Mouse (Mus musculus): ENCODE data around the gene Atp1a2. TPM values are rescaled to one million over a fixed set of nuclear protein-coding genes. Genes with fewer than 3 reads are reported as not detected.

Atp1a2 gene
- under 1 TPM; 0.33 to 0.42 TPM for polyA plus RNA-seq (2017; shearing (Covaris generic))

DNA sequence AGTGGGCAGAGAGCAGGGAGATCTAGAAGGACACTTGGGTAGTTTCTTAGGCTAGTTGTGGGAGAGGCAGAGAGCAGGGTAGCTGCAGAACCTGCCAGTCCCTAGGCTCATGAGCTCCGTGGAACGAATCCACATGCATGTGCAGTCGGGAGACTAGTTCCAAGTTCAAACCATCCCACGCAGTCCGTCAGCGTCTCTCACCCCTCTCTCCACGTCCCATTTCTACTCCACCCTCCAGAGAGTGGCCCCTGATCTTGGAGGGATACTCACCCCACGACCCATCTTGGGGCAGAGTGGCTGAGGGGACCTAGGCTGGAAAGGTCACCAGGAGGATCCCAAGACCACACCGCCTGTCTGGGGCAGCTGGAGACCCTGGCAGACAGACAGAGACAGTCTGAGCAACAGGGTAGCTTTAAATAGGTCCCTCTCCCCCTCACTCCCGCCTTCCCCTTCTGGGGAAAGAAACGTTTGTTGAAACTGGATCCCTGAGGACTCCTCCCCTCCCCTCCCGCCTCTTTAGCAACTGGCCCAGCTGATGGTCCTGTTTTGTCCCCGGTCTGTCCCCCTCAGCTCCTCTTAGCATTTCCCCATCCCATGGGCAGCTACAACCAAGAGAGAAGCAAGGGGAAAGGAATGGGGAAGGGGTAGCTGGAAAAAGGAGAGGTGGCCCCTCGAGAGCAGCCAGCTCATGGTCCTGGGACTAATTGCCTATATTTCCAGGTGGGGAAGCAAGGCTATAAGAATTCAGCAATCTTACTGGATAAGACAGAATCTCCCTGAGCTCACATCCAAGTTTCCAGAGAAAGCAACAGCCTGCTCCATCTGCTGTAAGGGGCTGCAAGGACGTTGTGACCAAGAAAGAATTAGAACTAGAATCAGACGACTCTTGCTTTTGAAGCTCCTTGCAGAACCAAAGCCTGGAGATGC lies at the start of gene Atp1a2:
Atp1a2 (minus strand) TSS at position 454 of the 927 bp plus-strand sequence.
- no peak for ATAC-seq

DNA sequence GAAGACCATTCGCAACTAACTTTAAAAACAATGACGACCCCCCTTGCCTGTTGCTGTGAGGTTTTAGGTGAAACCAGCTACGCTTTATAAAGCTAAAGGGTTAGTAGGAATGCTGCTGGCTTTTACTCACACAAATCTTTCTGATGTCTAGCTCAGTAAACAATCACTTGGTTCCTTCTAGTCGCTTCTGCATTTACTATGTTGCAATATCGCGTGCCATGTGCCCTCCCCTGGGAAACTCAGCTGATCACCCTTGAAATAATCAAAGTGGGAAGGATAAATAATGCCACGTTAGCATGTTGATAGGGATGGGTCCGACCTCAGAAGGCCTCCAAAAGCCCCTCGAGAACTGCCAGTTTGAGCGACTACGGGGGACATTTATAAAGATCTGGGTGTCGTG lies 49.5 kb upstream of the Atp1a2 start:
- no peak for ATAC-seq

DNA sequence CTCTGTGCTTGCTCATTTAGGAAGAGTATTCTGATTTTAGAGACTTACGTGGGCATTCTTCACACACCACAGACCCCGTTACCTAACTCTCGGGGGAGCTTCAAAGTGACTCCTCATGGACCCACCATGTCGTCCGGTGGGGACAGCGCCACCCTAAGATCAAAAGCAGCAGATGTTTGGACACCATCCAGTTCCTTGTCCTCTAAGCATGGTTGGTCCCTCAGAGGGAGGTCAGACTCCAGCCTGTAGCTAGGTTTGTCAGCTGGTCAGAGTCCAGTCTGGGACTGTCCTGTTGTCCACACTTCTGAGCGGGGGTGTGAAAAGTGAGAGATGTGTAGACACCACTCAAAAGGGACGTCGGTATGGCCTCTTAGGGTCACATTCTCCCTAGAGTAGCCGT lies 48.8 kb upstream of the Atp1a2 start:
- no peak for ATAC-seq

DNA sequence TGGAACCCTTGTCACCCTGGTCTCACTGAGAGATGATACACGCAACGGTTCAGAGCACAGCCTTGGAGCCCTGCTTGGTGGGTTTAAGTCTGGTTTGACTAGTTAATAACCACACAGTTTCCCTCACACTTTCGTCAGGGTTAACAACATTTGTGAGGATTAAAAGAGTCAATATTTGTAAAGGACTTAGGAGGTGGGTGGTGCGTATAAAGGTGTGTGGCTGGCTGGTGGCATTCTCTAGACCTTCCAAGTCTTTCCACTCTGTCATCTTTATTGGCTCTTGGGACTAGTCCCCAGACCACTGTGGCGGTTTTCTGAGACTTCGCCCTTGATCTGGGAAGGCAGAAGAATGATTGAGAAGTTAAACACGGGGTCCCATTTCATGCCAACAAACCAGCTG lies 47.0 kb upstream of the Atp1a2 start:
- ATAC-seq: no peak

DNA sequence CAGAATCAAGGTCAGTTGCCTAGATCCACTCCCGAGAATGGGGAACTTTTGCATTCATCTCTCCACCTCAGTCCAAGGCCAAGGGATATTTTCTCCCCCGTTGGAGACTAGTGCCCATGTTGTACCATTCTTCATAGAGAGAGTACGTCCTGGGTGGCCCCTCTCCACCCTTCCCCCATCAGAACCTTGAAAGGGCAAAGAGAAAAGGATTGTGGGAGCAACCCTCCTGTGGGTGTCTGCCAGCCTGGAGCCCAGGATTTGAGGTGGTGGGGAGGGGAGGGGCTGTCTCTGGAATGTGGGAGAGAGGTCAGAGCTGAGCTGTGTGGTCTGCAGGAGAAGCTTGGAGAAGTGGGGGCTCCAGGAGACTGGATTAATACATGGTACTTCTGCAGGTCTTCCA lies 46.0 kb upstream of the Atp1a2 start:
- no peak for ATAC-seq

DNA sequence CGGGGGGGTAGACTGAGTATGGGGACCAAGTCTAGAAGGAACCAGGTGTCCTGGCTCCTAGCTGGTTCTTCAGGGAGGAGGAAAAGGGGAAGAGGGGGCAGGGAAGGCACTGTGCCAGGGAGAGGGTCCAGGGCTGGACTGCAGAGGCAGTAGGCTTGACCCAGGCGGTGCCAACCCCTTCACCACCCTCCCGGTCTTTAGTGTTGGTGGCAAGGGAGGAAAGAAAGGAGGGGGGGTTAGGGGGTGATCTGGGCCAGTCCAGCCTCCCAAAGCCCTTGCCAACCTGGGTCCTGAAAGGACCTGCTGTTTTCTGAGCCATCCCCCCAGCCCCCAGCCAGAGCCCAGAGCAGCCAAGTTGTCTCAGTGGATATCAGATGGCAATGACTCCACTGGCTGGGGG lies 44.9 kb upstream of the Atp1a2 start:
- no peak for ATAC-seq

DNA sequence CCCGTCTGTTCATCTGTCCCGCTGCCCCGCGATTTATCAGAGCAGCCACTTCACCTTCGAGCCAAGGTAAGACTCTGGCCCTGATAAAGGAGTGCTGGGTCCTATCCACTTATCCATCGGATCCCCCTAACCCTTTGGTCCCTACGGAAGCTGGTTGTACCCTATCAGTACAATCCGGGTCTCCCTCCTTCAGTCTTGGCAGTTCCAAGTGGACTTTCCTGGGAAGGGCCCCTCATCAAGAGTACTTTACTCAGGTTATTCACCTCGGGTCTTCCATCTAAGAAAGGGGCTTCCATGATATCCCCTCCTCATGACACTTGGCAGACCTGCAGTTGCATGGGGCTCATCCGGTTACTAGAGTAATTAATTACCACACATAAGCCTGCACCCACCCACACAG lies 43.5 kb upstream of the Atp1a2 start:
- no peak for ATAC-seq

DNA sequence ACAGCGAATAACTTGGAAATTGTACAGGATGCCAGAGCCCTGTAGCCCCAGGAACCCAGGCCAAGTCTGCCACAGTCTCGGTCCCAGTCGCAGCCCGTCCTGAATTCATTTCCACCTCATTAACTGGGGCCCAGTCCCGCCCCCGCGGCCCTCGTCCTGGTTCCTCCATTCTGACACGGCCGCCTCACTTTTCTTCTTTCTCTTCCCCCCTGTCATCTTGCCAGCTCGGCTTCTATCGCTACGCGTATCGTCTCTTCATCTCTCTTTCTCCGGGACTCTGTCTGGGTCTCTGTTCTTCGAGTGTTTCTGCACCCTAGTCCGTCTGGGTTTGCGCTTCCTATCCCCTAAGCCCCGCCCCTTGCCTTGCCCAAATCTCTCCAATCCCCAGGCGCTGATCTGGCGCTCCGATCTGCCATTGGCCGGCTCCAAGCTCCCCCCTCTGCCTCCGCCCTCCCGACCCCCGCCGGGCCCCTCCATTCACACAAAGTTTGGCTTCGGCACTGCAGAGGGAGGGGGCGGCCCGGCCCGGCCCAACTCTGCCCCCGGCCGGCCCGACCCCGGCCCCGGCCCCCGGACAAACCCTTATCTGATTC lies 43.0 kb upstream of the Atp1a2 start, which contains the start of gene Kcnj10:
Kcnj10 (plus strand) TSS at position 482 of the 593 bp plus-strand sequence.
- peak; percentile 90 for ATAC-seq

DNA sequence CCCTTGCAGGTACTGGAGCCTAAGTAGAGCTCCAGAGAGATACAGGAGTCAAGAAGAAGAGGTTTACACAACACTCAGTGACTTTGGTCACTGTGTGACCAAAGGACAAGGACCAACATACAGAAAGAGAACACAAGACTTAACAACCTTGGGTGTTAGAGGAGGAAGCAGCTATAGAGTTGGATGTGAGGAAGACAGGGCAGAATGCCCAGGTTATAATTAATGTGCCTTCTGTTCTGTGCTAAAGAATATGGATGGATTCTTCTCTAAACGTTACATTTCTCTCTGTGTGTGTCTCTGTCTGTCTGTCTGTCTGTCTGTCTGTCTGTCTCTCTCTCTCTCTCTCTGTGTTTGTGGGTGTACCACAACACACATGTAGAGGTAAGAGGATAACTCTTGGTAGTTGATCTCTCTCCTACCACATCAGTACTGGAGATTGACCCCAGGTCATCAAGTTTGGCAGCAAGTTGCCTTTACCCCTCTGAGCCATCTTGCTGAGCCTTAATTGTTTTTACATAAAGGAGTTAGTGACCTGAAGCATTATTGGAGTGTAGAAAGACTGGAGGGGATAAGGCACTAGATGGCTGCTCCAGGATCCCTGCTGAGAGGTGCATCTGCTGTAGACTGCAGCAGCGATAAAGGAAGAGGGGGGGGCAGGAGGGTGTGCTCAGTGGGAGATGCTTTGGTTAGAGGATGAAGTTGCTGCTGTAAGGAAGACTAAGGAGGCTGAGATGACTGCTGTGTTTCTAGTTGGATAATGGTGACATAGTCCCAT lies 39.7 kb upstream of the Atp1a2 start:
- no peak for ATAC-seq

DNA sequence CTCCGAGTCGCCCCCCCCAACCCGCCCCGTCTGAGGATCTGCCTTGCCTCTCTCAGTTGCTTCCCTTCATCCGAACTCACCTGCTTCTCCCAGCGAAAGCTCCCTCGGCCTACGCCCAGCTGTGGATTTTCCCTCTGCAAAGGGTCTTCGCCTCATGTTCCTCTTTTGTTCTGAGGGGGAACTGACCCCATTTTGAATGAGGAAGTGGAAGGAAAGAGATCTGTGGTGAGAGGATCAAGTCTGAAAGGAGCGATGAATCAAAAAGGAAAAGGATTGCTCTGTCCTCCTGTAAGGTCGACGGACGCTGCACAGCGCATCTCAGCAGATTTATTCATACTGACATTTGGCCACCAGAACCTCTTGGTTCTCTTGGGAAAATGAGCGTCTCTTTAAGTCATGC lies 37.9 kb upstream of the Atp1a2 start:
- ATAC-seq: no peak

DNA sequence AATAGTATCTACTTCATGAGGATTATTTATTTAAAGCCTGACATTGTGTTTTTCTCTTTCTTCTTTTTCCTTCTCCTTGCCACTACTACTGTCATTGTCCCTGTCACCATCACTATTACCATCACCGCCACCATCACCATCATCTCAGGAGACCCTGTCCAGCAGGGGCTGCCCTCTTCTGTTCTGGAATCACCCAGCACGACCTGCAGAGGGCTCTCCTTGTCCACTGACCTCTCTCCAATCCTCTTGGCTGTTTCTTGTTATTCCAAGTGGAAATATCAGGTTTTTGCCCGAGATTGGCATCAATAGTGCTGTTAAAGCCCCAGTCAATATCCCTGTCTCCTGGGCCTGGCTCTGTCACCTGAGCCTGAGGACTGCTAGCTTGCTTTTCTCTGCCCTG lies 35.6 kb upstream of the Atp1a2 start:
- ATAC-seq: no peak

DNA sequence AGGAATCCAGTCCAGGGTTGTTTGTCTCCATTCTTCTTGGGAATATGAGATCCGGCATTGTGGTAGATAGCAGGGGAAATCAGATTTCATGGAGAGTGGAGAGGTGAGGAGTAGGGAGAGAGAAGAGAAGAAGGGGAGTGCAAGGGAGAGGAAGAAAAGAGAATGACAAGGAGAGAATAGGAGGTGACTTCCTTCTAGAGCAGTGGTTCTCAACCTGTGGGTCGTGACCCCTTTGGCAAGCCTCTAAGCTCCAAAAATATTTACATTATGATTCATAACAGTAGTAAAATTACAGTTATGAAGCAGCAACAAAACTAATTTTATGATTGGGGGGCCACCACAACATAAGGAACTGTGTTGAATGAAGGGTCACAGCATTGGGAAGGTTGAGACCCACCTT lies 35.1 kb upstream of the Atp1a2 start:
- no peak for ATAC-seq

DNA sequence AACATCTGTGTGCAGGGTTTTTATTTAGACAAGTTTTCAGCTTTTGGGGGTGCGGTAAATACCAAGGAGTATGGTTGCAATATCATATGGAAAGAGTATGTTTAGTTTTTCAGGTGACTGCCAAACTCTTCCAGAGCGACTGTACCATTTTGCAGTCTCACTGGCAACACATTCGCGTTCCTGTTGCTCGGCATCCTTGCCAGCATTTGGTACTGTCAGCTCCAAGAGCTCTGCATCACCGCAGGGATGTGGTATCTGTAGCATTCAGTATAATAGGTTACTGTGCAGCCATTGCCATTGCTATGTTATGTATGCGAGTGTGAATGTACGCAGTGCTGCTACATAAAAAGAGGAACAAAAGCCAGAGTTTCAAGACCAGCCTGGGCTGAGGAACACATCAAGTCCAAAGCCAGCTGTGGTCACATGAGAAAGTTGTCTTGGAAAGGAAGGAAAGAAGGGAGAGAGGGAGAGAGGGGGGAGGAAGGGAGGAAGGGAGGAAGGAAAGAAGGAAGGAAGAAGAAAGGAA lies 33.6 kb upstream of the Atp1a2 start:
- no peak for ATAC-seq

DNA sequence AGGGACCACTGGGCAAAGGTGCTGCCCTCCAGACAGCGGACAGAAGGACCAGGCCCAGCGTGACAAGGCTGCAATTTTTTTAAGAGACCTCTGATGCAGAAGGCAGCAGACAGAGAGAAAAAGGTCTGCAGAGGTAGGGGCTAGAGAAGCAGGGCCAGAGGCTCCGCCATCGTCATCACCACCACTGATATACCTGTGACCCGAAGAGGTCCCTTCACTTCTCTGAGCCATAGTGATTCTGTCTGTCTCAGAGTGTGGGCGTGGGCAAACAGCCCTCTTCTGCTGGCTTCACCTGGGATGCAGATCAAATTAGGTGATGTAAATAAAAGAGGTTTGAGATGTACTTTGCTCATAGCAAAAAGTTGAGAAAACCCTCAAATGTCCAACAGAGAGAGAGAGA lies 31.8 kb upstream of the Atp1a2 start:
- no peak for ATAC-seq

DNA sequence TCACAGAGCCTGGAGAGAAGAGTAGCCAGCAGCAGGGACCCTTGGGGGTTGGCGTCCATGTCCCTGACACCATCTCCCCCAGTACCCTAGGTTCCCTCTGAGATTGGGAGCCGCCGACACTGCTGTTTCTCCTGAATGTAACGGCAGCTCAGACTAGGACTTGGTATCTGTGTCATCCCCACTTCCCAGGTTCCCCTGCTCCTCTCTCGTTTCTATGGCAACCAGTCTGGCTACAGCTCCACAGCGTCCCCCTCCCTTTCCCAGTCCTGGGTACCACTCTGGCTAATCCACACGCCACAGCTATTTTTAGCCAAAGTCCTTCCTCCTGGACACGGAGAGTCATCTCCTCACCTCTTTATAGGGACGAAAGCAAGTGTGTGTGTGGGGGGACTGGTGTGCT lies 31.3 kb upstream of the Atp1a2 start, which contains the start of gene Kcnj9:
Kcnj9 (minus strand) TSS at position 188 of the 400 bp plus-strand sequence.
- no peak for ATAC-seq

DNA sequence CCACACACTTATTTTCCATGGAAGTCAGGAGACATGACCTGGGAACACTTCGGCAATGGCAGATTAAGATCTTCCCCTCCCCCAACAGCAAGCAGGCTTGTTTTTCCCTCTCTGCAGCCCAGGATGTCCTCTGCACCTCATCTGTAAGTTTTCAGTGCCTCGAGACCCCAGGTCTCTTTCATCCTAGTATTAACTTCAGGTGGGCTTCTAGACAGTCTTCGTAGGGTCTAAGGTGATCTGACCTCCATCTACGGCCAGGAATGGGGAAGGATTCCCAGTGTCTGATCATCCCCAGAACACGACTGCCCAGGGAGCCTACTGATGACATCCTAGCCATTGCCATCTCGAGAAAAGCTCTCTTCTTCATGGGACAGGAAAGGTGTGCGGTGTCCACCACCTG lies 30.6 kb upstream of the Atp1a2 start:
- ATAC-seq: no peak

DNA sequence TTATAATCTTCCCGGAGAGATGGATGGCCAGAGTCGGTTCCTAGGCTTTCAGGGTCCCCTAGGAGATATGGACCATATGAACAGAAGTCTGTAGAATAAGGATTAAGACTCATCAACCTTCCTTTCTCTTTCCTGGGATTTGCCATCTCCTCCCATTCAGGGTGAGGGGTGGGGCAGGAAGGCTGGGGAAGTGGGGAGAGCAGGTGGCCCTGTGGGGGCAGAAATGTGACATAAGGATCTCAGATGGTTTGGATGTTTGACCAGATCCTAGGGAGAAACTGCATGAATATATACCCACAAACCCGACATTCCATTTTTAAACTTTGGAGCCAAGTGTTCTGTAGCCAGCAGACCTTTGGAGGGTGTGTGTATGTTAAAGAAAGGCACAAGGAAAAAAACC lies 30.2 kb upstream of the Atp1a2 start:
- no peak for ATAC-seq

DNA sequence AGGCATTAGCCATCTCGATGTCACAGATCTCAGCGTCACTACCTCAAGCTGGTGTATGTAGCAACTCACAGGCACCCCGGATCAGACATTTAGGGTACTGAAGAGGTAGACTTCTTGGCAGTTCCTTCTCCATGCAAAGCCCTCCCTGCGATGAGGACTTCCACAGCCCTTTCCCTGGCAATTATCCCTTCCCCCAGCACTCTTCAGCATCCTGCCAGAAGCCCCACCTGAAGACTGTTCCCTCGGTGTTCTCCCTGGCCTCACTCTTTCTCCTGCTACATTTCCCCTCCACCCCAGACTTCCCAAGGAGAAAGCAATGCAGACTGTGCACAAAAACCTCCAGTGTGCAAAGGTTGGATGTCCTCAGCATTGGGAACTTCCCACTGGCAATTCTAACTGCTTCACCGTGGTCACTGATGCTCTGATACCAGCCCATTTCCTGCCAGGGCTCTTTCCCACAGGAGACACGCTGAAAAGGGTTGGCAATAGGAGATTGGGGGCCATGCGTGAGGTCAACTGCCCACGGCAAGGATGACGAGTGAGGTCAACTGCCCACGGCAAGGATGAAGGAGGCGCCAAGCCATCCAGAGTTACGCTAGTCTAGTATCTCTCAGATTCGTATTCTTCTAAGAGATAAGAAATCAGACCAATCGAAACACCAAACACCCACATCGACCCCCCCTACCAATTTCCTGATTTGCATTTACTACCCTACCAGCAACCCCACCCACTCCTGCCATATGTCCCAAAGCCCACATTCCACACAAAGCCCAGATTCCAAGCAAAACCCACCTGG lies 29.5 kb upstream of the Atp1a2 start:
- no peak for ATAC-seq

DNA sequence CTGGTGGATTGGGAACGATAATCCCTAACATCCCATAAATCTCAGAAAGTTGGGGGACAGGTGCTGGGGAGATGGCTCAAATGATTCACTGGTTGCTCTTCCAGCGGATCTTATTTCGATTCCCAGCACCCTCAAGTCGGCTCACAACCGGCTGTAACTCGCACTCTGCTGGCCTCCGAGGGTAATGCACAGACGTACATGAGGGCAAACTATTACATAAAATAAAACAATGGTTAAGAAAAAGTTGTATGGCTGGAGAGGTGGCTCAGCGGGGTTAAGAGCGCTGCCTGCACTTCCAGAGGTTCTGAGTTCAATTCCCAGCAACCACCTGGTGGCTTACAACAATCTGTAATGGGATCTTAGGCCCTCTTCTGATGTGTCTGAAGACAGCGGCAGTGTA lies 28.8 kb upstream of the Atp1a2 start:
- no peak for ATAC-seq

DNA sequence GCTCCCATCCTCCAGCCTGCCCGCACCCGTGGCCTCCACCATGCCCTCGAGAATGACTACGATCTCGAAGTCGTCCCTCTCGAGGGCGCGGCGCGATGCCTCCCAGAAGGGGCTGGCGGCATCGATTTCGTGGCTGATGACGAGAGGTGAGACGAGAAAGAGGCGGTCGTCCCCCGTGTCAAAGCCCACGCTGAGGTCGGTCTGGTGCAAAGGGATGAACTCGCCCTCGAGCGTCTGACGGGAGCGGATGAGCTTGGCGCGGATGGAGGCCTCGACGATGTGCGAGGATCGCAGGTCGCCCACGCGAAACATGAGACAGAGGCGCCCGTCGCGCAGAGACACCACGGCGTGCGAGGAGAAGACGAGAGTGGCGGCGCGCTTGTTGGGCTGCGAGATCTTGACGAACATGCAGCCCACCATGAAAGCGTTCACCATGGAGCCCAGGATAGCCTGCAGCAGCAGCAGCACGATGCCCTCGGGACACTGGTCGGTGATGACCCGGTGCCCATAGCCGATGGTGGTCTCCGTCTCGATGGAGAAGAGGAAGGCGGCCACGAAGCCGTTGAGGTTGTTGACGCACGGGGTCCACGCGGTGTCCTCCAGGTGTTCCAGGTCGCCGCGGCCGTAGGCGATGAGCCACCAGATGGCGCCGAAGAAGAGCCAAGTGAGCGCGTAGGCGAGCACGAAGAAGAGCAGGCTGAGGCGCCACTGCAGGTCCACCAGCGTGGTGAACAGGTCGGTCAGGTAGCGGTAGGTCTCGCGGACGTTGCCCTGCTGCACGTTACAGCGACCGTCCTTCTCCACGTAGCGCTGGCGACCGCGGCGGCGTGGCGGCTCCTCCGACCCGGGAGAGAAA lies 28.0 kb upstream of the Atp1a2 start:
- ATAC-seq: peak; percentile 83

DNA sequence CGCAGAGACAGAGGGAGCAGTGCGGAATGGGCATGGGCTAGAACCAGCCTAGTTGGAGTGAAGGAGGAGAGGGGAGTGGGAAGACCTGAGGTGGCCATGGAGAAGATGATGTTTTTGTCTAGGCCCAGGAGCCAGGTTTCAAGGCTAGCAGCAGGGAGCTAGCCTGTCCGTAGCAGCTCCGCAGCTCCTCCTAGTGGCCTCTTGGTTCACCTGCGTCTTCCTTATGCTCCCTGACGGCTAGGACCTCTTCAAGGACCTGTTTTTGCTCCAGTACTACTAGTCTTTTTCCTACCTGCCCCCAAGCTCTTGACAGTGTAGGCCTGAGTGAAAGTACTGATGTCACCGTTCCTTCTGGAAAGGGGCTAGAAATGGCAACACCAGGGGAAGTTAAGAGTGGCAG lies 26.9 kb upstream of the Atp1a2 start:
- peak; percentile 79 for ATAC-seq

Measured in CD4-positive, CD25-positive, alpha-beta regulatory T cell, adult 4 months (primary cell).